Mouse (Mus musculus) neural tube, embryonic 14.5 days (tissue): ENCODE results near the gene Npepl1. TPM values are rescaled to one million over a fixed set of nuclear protein-coding genes. Genes with fewer than 3 reads are reported as not detected.

Source experiments
- ATAC-seq: fragments of 200-750 bp; cut with Nextera tagmentation; 2 replicates; pipeline ENCODE4 v1.8.0; 2017; ENCODE audit warnings: low read depth, mild to moderate bottlenecking, moderate TSS enrichment, moderate library complexity
- H3K27ac ChIP-seq: fragments of 300-500 bp; sonication (generic); 2 replicates; pipeline ENCODE4 v1.5.1; 2014; ENCODE audit warnings: low read depth, mild to moderate bottlenecking, control low read depth, low read length, moderate library complexity, mixed read lengths
- H3K27me3 ChIP-seq: fragments of 300-500 bp; sonication (generic); 2 replicates; pipeline ENCODE4 v1.6.1; 2014; ENCODE audit warnings: low read length; ENCODE audit not compliant: control insufficient read depth, insufficient read depth
- H3K36me3 ChIP-seq: fragments of 300-500 bp; sonication (generic); 2 replicates; pipeline ENCODE4 v1.6.1; 2014; ENCODE audit warnings: low read length, mixed read lengths; ENCODE audit not compliant: control insufficient read depth, insufficient read depth
- H3K4me1 ChIP-seq: fragments of 300-500 bp; sonication (generic); 2 replicates; pipeline ENCODE4 v1.6.1; 2014; ENCODE audit warnings: low read length; ENCODE audit not compliant: control insufficient read depth, insufficient read depth
- H3K4me2 ChIP-seq: fragments of 300-500 bp; sonication (generic); 2 replicates; pipeline ENCODE4 v1.6.1; 2014; ENCODE audit warnings: mild to moderate bottlenecking, low read depth, low read length, control low read depth
- H3K4me3 ChIP-seq: fragments of 300-500 bp; sonication (generic); 2 replicates; pipeline ENCODE4 v1.5.1; 2014; ENCODE audit warnings: low read depth, low read length, control low read depth, mixed read lengths
- H3K9ac ChIP-seq: fragments of 300-500 bp; sonication (generic); replicated peaks from 2 replicates; pipeline ENCODE4 v1.6.1; 2014; ENCODE audit warnings: low read depth, mild to moderate bottlenecking, control low read depth, low read length, mixed read lengths
- H3K9me3 ChIP-seq: fragments of 300-500 bp; sonication (generic); 2 replicates; pipeline ENCODE4 v1.6.1; 2016; ENCODE audit warnings: low read length; ENCODE audit not compliant: control insufficient read depth
- WGBS: fragments of 180-500 bp; shearing (Covaris S2); extraction: QIAGEN DNeasy Blood & Tissue Kit; methylation state at CpG from one replicate; pipeline ENCODE4 v1.1.7; 2014; 5-methylcytosine and 5-hydroxymethylcytosine counted together
- polyA plus RNA-seq: library from polyadenylated mRNA; unstranded; fragments of >200 nt; fragmentation: Nextera tagmentation; extraction: Ambion mirVana; gene quantifications from 2 replicates; pipeline ENCODE4 v1.2.1, GENCODE M21; 2014

Gene Npepl1
- polyA plus RNA-seq, 1 experiment from 2014 or later, result 7.7 TPM

- Histone ChIP-seq H3K9ac (no peak overlapping the region), H3K36me3 (no peaks in the 10 kb centered on the region), H3K27me3 (no peaks in the 10 kb centered on the region), H3K27ac (no peak overlapping the region), H3K4me3 (no peak overlapping the region), H3K4me1 (no peaks in the 10 kb centered on the region), H3K9me3 (no peaks in the 10 kb centered on the region), H3K4me2 (no peak overlapping the region)
- no peak for ATAC-seq
- WGBS, result 90% methylated on average over 8 of the region's 8 CpGs
These were observed 22.3 kb downstream of the Npepl1 start for GRCm38 (mm10) chr2:174132413-174132969.

DNA sequence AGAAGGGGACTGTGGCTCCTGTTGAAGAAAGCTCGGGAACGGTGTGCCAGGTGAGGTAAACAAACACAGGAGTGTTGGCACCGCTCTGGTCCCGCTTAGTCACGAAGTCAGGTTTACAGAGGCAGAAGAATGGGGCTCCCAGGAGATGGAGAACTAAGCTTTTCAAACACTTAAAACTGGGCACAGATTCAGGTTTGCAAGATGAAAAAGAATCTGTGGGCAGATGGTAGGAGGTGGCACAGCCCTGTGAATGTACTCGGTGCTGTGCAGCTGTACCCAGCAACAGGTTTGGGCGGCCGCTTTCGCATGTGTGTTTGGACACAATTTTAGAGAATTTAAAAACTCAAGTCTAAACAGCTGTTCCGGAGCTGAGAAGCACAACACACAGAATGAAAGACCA lies 48.9 kb downstream of the Npepl1 start:
- H3K4me2 ChIP-seq, result no peak overlapping the region
- ATAC-seq, result no peak
- H3K9ac ChIP-seq, result no peak overlapping the region
- H3K4me1 ChIP-seq, result no peaks in the 10 kb centered on the region
- H3K4me3 ChIP-seq, result no peak overlapping the region
- no peaks in the 10 kb centered on the region for H3K36me3 ChIP-seq
- H3K27me3 ChIP-seq, result no peaks in the 10 kb centered on the region
- H3K27ac ChIP-seq, result no peak overlapping the region
- no peaks in the 10 kb centered on the region for H3K9me3 ChIP-seq
- 88% methylated on average over 10 of the region's 10 CpGs for WGBS

DNA sequence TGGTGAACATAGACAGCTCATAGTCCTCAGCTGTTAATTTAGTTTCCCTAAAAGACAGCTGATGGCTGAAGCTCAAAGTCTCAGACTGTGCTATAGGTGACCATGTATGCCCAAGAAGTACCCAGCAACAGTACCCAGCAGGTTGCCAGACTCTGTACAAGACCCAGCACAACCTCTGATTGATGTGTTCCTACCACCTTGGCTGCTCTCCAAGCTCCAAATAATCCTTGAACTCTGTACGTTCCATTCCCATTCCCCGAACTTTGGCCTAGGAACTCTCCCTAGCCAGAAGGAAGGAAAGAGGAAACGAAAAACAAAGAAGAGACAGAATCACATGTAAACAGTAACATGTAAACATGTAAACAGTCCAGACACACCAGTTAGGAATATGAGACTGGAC lies 50.3 kb downstream of the Npepl1 start:
- 83% methylated on average over 3 of the region's 3 CpGs for WGBS
- Histone ChIP-seq H3K4me3 (no peak overlapping the region), H3K27ac (no peak overlapping the region), H3K9ac (no peak overlapping the region), H3K27me3 (no peaks in the 10 kb centered on the region), H3K4me2 (no peak overlapping the region), H3K36me3 (no peaks in the 10 kb centered on the region), H3K4me1 (no peaks in the 10 kb centered on the region), H3K9me3 (no peaks in the 10 kb centered on the region)
- no peak for ATAC-seq

Other genes with a start within 250 kb of the Npepl1 start
- 8.4 and 9.0 TPM in 2 replicates for gene Stx16, start 34.0 kb upstream of the Npepl1 start, polyA plus RNA-seq
- 1,718 and 1,785 TPM in 2 replicates for gene Gnas, start 174.0 kb downstream of the Npepl1 start, polyA plus RNA-seq
- gene Gm20721, start 236.4 kb downstream of the Npepl1 start, polyA plus RNA-seq, result 10.0 and 11.8 TPM in 2 replicates